Mouse (Mus musculus) layer of hippocampus, adult 2 months (tissue): ENCODE measurements around the gene Rapgef5. TPM values are rescaled to one million over a fixed set of nuclear protein-coding genes. Genes with fewer than 3 reads are reported as not detected.

ENCODE experiments used
- DNase-seq, 2 experiments: peaks; one replicate each; pipeline ENCODE4 v3.0.0; 2022; ENCODE audit warnings: low spot score in 2 of 2
- H3K27ac ChIP-seq: fragments of 200-600 bp; 2 replicates; pipeline ENCODE4 v1.8.1; 2022
- H3K4me3 ChIP-seq: fragments of 200-600 bp; 2 replicates; pipeline ENCODE4 v1.8.1; 2022; ENCODE audit warnings: mild to moderate bottlenecking
- CTCF ChIP-seq: fragments of 200-600 bp; conservative IDR thresholded peaks from 2 replicates; pipeline ENCODE4 v1.8.1; 2022; ENCODE audit warnings: antibody characterized with exemption, mild to moderate bottlenecking, moderate library complexity
- total RNA-seq, 2 experiments: library from RNA; stranded (reverse); gene quantifications; 2 replicates each; pipeline ENCODE4 v1.2.3; 2021

Rapgef5 gene
- total RNA-seq, 2 experiments from 2014 or later, result 202 to 211 TPM

DNA sequence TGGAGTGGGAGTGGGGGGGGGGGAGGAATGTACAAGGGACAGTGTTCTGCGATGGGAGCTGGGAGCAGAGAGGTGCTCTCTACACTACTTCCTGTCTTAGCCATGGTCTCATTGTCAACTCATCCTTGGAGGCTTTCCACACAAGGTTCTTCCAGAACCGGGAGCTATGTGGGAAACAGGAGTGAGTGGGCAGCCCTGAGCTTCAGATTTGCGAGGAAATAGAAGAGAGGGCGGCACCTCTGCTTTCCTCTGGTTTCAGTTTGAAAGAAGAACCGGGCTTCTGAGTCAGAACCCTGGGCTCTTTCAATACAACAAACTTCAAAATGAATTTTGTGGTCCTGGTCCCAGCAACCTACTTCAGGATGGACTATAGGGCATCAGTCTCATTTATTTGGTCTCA is 244.1 kb downstream of the Rapgef5 start:
- H3K4me3 ChIP-seq, result no peak overlapping the region
- no peak for DNase-seq
- no peak for TF ChIP-seq CTCF
- H3K27ac ChIP-seq, result peak overlapping the region; percentile 77; the same call in 1 of the 2 replicates

DNA sequence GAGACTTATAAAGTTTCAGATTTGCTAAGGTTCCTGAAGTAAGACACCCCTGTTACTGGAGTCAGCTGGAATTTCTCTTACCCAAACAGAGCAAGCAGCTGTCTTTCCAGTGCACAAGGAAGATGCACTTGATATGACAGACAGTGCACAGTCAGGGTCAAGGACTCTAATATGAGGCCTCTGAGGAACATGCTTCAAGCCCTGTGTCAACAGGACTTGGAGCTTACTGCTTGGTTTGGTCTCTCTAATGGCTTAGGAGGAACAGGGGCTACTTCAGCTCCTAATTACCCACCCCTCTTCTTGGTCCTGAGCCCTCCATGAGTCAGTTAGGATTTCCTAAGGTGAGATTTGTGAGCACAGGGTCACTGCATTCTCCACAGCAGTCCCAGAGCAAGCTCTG is 244.6 kb downstream of the Rapgef5 start:
- no peak for DNase-seq
- peak overlapping the region; percentile 77 for H3K27ac ChIP-seq
- TF ChIP-seq CTCF, result no peak

DNA sequence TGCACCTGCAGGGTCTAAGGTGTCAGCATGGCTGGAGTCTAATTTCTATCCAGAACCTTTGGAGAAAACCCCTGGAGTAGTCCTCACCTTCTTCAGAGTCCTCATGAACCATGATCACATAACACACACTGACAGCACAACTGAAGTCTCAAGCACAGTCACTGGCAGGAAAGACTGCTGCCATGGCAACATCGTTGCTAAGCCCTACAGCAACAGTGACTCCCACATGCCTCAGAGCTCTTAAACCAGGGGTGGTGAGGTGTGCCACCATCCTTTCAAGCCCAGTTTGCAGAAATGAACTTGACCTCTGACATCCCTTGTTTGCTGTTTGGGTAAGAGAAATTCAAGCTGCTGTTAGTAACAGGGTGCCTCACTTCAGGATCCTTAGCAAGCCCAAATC is 245.4 kb downstream of the Rapgef5 start:
- peak; percentile 62 to 76 for DNase-seq
- no peak for TF ChIP-seq CTCF
- Histone ChIP-seq H3K4me3 (no peak overlapping the region), H3K27ac (peak overlapping the region; percentile 77)

More for the DNA sequence above, 244.6 kb downstream of the Rapgef5 start:
- no peak overlapping the region for H3K4me3 ChIP-seq

DNA sequence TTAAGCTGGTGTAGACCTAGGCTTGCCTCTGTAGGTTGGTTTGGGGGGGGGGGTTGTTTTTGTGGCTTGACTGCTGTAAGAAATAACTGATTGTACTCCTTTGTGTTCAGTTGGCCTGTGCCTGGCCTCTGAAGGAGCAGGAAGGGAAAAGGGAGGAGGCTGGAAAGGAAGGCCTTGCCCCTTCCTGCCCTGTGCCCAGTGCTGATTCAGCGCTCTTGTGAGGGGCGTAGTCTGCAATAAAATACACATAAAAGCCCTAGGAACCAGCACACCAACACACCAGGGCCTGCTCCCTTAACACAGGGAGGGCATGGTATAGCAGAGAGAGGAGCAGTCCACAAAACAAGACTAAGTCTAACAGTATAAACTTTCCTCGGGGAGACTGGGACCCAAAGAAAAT is 247.0 kb downstream of the Rapgef5 start:
- Histone ChIP-seq H3K27ac (no peak overlapping the region), H3K4me3 (no peak overlapping the region)
- TF ChIP-seq CTCF, result no peak
- DNase-seq, result no peak

DNA sequence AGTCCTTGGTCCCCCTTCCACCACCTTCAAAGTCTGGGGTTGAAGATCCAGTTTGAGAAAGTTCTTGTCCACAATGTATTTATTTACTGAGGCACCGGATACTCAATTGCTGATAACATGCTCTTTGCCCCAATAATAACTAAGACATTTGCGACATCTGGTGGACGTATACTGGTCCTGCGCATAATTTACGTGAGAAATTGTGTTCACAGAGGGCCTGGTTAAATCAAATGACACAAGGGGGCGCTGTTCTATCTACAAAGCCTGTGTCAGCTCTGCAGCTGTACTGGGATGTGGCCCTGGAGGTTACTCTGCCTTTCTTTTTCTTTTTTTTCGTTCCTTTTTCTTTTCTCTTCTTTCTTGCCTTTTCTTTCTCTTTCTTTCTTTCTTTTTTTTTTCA is 248.6 kb downstream of the Rapgef5 start:
- TF ChIP-seq CTCF, result peak; percentile 95
- Histone ChIP-seq H3K4me3 (no peak overlapping the region), H3K27ac (no peak overlapping the region)
- peak; percentile 73 to 82 for DNase-seq

DNA sequence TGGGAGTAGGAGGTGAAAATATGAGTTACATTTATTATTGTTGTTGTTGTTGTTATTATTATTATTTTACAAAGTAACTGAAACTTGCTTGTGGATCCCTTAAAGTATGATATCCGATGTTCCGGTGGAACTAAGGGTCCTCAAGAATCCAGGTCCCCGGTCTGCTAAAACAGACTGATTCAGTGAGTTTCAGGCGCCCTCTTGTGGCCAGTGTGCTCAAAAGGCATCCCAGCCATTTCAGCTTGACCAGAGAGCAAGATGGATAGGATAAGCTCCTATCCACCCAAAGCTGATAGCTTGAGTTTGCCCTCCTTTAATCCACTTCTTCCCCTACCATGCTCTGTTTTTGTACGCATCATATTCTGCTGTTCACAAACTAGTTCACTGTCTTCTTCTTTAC is 252.8 kb downstream of the Rapgef5 start:
- peak; percentile 93 for TF ChIP-seq CTCF
- Histone ChIP-seq H3K4me3 (no peak overlapping the region), H3K27ac (no peak overlapping the region)
- DNase-seq, result peak; percentile 72 to 81

DNA sequence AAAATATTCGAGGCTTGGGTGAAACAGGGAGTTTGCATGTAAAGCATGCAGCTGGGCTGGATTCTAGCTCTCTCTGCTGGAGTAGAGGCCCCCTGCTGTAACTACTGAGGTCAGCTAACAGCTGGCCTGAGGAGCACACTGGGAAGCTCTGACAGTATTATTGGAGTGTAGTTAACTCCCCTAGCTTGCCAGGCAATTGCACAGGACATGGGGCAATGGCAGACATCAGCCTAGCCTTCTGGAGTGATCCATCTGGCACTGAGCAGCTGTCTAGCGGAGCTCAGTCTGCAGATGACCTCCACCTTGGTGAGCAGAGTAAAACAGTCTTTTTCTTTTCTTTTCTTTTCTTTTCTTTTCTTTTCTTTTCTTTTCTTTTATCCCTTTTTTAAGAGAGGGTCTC is 253.9 kb downstream of the Rapgef5 start:
- no peak overlapping the region for H3K4me3 ChIP-seq
- DNase-seq, result no peak
- H3K27ac ChIP-seq, result no peak overlapping the region
- TF ChIP-seq CTCF, result no peak

DNA sequence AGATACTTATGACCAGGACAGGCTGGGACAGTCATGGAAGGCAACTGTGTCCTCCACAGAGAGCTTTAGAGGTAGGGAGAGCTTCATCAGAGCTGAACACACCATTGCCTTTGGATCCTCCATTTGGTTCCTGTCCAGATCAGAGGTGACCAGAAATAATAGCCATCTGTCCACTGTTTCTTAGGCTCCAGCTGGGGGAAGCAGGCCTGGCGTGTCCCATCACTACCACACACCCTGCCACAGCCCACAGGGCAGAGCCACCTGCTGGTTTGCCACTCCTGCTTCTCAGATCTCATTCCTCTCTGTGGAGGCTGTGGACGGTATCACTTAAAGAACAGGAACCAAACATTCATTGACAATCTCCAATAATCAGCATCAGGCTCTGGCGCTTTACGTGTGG is 254.9 kb downstream of the Rapgef5 start:
- no peak for DNase-seq
- Histone ChIP-seq H3K27ac (no peak overlapping the region), H3K4me3 (no peak overlapping the region)
- TF ChIP-seq CTCF, result 0 out of 2 replicates have a peak, but pooled peaks have one; percentile 7

DNA sequence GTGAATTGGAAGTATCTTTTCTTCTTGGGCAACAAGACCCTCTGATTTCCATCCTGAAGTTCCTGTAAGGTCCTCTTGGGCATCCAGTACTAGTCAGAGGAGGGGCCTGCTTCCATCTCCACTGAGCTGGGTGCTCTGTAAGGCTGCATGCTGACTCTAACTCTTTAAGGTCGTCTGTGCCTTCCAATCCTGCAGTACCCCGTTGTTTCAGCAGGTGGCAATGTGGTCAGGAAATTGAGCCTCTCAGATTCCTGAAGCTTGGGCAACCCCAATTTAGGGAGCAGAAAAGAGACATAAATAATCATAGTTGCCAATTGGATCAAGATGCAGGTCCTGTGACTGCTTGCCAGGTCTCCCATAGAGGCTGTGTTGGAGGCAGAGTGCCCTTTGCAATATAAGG is 256.4 kb downstream of the Rapgef5 start:
- H3K27ac ChIP-seq, result no peak overlapping the region
- no peak overlapping the region for H3K4me3 ChIP-seq
- TF ChIP-seq CTCF, result peak; percentile 94
- peak; percentile 54 to 86 for DNase-seq

DNA sequence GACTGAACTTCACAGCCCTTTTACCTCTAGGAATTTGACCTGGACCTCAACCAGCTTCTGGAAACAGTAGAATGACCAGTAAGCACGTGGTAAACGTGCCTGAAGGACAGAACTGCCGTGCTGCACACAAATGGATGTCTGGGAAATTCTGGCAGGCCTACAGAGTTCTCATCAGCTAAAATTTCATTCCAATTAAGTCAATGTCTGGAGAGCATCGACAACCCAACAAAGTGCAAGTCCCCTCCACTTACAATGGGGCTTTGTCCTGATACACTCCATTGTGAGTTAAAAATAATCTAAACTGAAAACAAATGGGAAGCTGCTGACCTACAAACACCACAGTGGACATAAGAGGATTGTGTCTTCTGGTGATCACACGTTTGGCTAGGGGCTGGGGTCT is 260.6 kb downstream of the Rapgef5 start:
- DNase-seq, result no peak
- Histone ChIP-seq H3K4me3 (no peak overlapping the region), H3K27ac (no peak overlapping the region)
- TF ChIP-seq CTCF, result no peak

DNA sequence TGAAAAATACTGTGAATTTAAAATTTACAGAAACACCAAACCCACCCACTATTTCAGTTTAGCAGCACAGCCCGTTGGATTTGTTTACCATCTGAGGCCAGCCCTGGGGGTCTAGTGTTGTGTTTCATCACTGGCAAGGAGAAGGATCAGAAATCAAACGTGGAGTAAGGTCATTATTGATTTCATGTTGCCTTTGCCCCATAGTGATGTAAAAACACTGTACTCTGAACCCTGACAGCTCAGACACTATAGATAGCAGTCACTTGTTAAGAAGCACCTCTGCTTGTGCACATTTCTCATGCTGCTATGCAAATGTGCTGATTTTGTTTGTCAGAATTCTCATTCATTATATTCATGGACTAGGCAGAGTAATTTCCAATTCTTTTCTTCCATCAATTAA is 265.1 kb downstream of the Rapgef5 start:
- no peak overlapping the region for H3K27ac ChIP-seq
- TF ChIP-seq CTCF, result no peak
- no peak for DNase-seq
- no peak overlapping the region for H3K4me3 ChIP-seq

DNA sequence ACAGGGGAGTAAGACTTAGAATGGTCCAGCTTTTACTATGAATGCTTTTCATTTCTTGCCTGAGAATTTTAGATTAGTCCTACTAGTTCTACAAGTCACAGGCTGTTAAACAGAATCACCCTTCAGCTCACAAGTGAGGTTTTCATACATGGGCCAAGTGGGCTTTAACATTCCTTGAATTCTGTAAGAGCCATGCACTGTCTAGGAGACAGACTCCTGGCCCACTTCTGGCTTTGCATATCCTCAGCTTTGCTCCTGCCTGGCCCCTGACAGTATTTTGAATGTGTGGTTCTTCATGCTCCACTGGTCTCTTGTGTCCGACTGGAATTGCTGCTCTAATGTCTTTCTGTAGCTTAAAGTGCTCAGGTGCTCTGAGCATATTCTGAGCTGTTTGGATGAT is 267.1 kb downstream of the Rapgef5 start:
- Histone ChIP-seq H3K4me3 (no peak overlapping the region), H3K27ac (no peak overlapping the region)
- no peak for TF ChIP-seq CTCF
- DNase-seq, result no peak

DNA sequence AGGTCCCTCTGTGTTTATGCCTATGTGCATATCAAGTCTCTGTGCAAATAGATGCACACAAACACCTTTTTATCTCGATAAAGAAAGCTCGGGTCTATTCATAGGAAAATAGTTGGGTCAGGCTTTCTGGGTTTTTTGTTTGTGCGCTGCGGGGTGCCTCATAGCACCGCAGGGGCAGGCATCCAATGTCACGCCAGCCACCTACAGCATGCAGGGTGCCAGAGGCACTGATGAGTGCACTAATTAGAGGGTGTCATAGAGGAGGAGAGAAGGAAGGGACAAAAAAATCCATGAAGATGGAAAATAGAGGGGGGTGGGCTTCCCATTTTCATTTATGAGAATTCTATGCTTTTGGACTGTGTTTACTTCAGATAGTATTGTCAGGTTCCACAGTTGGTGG is 270.3 kb downstream of the Rapgef5 start:
- no peak overlapping the region for H3K27ac ChIP-seq
- no peak for TF ChIP-seq CTCF
- no peak for DNase-seq

DNA sequence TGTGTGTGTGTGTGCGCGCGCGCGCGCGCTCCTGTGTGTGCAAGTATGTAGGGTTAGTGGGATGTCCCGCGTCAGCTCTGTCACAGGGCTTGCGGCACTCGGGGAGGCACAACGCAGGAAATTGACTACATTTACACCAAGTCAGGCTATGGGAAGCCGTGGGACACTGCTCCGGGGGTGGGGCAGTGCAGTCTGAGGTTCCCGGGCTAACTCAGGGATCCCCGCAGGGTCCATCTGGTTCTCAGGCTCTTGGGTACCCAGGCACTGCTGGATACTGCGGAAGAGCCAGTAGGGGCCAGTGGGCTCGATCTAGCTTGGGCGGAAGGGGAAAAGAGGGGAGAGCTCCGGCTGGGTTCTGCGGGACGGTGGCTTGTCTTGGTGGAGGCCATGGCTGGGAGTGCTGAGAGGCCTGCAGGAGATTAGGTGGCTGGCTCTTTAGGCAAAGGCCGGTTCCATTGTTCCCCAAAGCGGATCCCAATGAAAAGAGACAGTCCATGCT is 272.3 kb downstream of the Rapgef5 start:
- no peak for DNase-seq
- TF ChIP-seq CTCF, result no peak
- Histone ChIP-seq H3K4me3 (no peak overlapping the region), H3K27ac (no peak overlapping the region)

More for the DNA sequence above, 270.3 kb downstream of the Rapgef5 start:
- no peak overlapping the region for H3K4me3 ChIP-seq

DNA sequence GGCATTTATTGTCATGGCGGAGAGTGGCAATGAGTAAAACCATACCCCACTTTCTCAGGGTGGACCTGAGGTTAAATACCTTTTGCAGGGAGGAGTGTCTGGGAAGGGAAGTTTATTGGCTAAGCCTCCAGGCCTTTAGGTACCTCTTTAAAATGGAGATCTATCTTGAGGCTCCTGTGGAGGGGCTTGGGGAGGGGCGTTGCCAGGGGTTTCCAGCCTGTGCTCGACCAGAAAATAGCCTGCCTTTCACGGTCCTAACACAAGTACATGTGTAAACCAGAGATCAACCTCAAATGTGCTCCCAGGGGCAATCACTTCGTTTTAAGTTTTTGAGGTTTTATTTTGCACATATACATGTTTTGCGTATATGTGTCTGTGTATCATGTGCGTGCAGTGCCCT is 272.7 kb downstream of the Rapgef5 start:
- Histone ChIP-seq H3K27ac (no peak overlapping the region), H3K4me3 (no peak overlapping the region)
- no peak for TF ChIP-seq CTCF
- no peak for DNase-seq
